Mouse (Mus musculus) liver, postnatal 0 days (tissue): ENCODE data around the gene Gm45713.

Source experiments
- CTCF ChIP-seq: sonication (generic); IDR thresholded peaks from 2 replicates; pipeline ENCODE4 v1.5.1; 2016; ENCODE audit warnings: antibody characterized with exemption, low read depth
- EP300 ChIP-seq: IDR thresholded peaks from 2 replicates; pipeline ENCODE4 v1.6.1; 2016; ENCODE audit warnings: antibody characterized with exemption, low read depth, mild to moderate bottlenecking

- TF ChIP-seq CTCF, result no peak
- TF ChIP-seq EP300, result no peak
These were observed 32.6 kb upstream of the Gm45713 start for GRCm38 (mm10) chr7:45168656-45169055.
